Mouse (Mus musculus) liver, embryonic 14.5 days (tissue): ENCODE results near the gene Tfcp2. TPM values are rescaled to one million over a fixed set of nuclear protein-coding genes. Genes with fewer than 3 reads are reported as not detected.
"Not testable (repeated sequence)": the region's sequence is repeated elsewhere in the genome, so short reads cannot be mapped to it uniquely, and the experiment has no call there.

Source experiments
- ATAC-seq: fragments of 200-750 bp; cut with Nextera tagmentation; 2 replicates; pipeline ENCODE4 v1.8.0; 2017; ENCODE audit warnings: moderate number of reproducible peaks, mild to moderate bottlenecking, moderate library complexity; ENCODE audit not compliant: insufficient read depth
- DNase-seq, 3 experiments: peaks; one replicate each; pipeline ENCODE4 v3.0.0-alpha.2; 2012 to 2013; ENCODE audit warnings: low read depth in 3 of 3, low spot score in 3 of 3
- H3K27ac ChIP-seq: fragments of 300-500 bp; sonication (generic); 2 replicates; pipeline ENCODE4 v1.5.1; 2014; ENCODE audit warnings: moderate library complexity, mild to moderate bottlenecking, control low read depth, inconsistent platforms
- H3K27me3 ChIP-seq: fragments of 300-500 bp; sonication (generic); 2 replicates; pipeline ENCODE4 v1.6.1; 2014; ENCODE audit warnings: mild to moderate bottlenecking, low read length, moderate library complexity; ENCODE audit not compliant: control insufficient read depth, insufficient read depth
- H3K36me3 ChIP-seq: fragments of 300-500 bp; sonication (generic); replicated peaks from 2 replicates; pipeline ENCODE4 v1.6.1; 2014; ENCODE audit warnings: low read depth; ENCODE audit not compliant: control insufficient read depth, insufficient read depth
- H3K4me1 ChIP-seq, 2 experiments: fragments of 200-500 bp in 1 of 2; fragments of 300-500 bp in 1 of 2; sonication (generic) in 1 of 2; replicated peaks; 2 replicates each; pipeline ENCODE4 v1.6.1; 2012 to 2014; ENCODE audit warnings: antibody characterized with exemption in 1 of 2, inconsistent platforms in 1 of 2, low read length in 1 of 2; ENCODE audit not compliant: control insufficient read depth in 2 of 2, insufficient read depth in 2 of 2
- H3K4me2 ChIP-seq: fragments of 300-500 bp; sonication (generic); 2 replicates; pipeline ENCODE4 v1.6.1; 2014; ENCODE audit warnings: low read depth, mild to moderate bottlenecking, control low read depth, moderate library complexity
- H3K4me3 ChIP-seq, 2 experiments: fragments of 200-500 bp in 1 of 2; fragments of 300-500 bp in 1 of 2; sonication (generic) in 1 of 2; 2 replicates each; pipeline ENCODE4 v1.5.1; 2012 to 2014; ENCODE audit warnings: low read depth in 2 of 2, low read length in 2 of 2, mild to moderate bottlenecking in 2 of 2, control low read depth in 1 of 2, inconsistent platforms in 1 of 2, moderate library complexity in 1 of 2; ENCODE audit not compliant: insufficient read depth in 1 of 2
- H3K9ac ChIP-seq: fragments of 300-500 bp; sonication (generic); replicated peaks from 2 replicates; pipeline ENCODE4 v1.6.1; 2014; ENCODE audit warnings: mild to moderate bottlenecking, control low read depth, moderate library complexity
- H3K9me3 ChIP-seq: fragments of 300-500 bp; sonication (generic); 2 replicates; pipeline ENCODE4 v1.6.1; 2016; ENCODE audit warnings: low read length, mixed read lengths; ENCODE audit not compliant: control insufficient read depth
- CTCF ChIP-seq: IDR thresholded peaks from 2 replicates; pipeline ENCODE4 v1.5.1; 2016; ENCODE audit warnings: antibody characterized with exemption, low read depth, control low read depth
- EP300 ChIP-seq: IDR thresholded peaks from 2 replicates; pipeline ENCODE4 v1.6.1; 2016; ENCODE audit warnings: antibody characterized with exemption, low read depth
- WGBS: fragments of 180-500 bp; shearing (Covaris S2); extraction: QIAGEN DNeasy Blood & Tissue Kit; methylation state at CpG from one replicate; pipeline ENCODE4 v1.1.7; 2014; ENCODE audit not compliant: insufficient replicate concordance; 5-methylcytosine and 5-hydroxymethylcytosine counted together
- polyA plus RNA-seq, 2 experiments: library from polyadenylated mRNA; depleted of rRNA in 1 of 2; stranded (reverse) in 1 of 2; unstranded in 1 of 2; fragments of >200 nt; fragmentation: Nextera tagmentation in 1 of 2; extraction: Ambion mirVana in 1 of 2; gene quantifications; 2 replicates each; pipeline versions ENCODE4 v1.2.1 to v1.2.3; 2012 to 2014

Tfcp2 gene
- polyA plus RNA-seq, 2 experiments: 2.5 to 2.6 TPM

DNA sequence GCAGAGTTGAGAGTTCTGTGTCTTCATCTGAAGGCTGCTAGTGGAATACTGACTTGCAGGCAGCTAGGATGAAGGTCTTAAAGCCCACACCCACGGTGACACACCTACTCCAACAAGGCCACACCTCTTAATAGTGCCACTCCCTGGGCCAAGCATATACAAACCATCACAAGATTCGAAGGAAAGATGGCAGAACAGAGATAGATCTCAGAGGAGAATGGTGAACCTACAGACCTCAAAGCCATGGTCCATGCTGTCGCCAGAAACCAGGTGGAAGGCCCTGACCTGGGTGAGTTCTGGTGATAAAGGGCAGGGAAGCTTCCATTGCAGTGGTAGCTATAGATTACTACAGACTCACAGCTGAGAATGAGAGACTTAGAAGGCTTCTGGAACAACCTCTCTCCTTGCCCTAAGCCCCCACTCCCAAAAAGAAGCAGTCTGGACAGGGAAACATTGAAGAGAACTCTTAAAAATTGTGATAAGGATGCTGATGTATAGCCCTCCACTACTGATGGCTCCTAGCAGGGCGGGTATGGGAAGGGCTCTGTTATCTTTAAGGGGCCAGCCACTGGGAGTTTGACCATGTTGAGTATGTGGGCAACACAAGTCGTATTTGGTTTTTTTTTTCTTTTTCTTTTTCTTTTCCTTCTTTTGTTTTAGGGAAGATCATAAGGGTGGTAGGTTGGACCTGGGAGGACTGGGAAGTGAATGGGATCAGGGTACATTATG is 6.1 kb upstream of the Tfcp2 start:
- peak; percentile 27 to 40 (median 39) for DNase-seq
- ATAC-seq: peak; percentile 97
- H3K27ac ChIP-seq: peak overlapping the region; percentile 61
- H3K4me2 ChIP-seq: peak overlapping the region; percentile 72
- H3K27me3 ChIP-seq: no peaks in the 10 kb centered on the region
- no peaks in the 10 kb centered on the region for H3K9me3 ChIP-seq
- H3K9ac ChIP-seq: peak overlapping the region; percentile 40; the same call in 1 of the 2 replicates
- TF ChIP-seq EP300: no peak
- no peak for TF ChIP-seq CTCF
- H3K4me3 ChIP-seq: peak overlapping the region; percentile 41 to 48
- 30% methylated on average over 5 of the region's 5 CpGs for WGBS
- no peaks in the 10 kb centered on the region for H3K36me3 ChIP-seq
- peaks cover 26 to 31% of the 10 kb centered on the region in 2 experiments for H3K4me1 ChIP-seq

DNA sequence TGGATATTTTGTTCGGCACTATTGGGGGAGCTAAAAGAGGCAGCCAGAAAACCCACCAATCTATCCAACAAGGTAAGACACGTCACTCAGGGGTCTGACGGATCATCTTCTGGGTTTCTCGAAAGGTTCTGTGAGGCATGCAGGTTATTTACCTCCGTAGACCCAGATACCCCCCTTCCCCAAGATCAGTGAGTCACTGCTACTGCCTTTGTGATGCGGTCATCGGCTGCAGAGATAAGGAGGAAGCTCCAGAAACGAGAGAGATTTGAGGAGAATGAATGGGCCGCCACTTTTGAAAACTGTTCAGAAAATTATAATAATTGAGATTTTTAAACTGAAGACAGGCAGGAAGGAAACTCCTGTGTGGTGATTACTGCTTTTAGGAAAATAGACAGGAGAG is 4.6 kb upstream of the Tfcp2 start:
- no peaks in the 10 kb centered on the region for H3K36me3 ChIP-seq
- no peak overlapping the region for H3K9ac ChIP-seq
- H3K4me2 ChIP-seq: peak overlapping the region; percentile 72
- peaks cover 30 to 35% of the 10 kb centered on the region in 2 experiments for H3K4me1 ChIP-seq
- WGBS: 64% methylated on average over 9 of the region's 9 CpGs
- ATAC-seq (no peak), DNase-seq (no peak)
- no peaks in the 10 kb centered on the region for H3K27me3 ChIP-seq
- no peak overlapping the region for H3K4me3 ChIP-seq
- H3K9me3 ChIP-seq: no peaks in the 10 kb centered on the region
- no peak for TF ChIP-seq CTCF
- TF ChIP-seq EP300: no peak
- H3K27ac ChIP-seq: no peak overlapping the region

DNA sequence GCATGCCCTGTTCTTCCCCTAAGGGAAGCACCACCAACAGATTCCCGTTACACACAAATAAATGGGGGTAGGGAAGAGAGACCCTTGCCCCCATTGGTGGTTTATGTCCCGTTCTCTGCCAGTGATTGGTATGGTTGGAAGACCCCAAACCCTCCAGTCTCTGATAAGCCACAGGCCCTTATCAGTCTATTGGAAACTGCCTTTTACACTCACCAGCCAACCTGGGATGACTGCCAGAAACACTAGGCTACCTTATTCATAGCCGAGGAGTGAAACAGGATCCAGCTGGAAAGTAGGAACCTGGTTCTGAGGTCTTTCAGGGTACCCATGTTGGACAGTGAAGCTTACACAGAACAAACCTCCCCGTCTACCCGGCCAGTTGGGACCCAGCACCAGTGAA is 4.2 kb upstream of the Tfcp2 start:
- ATAC-seq: no peak
- H3K9me3 ChIP-seq: no peaks in the 10 kb centered on the region
- DNase-seq: no peak
- H3K9ac ChIP-seq: no peak overlapping the region
- peaks cover 32 to 36% of the 10 kb centered on the region in 2 experiments for H3K4me1 ChIP-seq
- no peak overlapping the region for H3K27ac ChIP-seq
- 65% methylated on average over 5 of the region's 5 CpGs for WGBS
- H3K36me3 ChIP-seq: no peaks in the 10 kb centered on the region
- no peaks in the 10 kb centered on the region for H3K27me3 ChIP-seq
- no peak for TF ChIP-seq EP300
- TF ChIP-seq CTCF: no peak
- H3K4me2 ChIP-seq: peak overlapping the region; percentile 72
- H3K4me3 ChIP-seq: no peak overlapping the region

DNA sequence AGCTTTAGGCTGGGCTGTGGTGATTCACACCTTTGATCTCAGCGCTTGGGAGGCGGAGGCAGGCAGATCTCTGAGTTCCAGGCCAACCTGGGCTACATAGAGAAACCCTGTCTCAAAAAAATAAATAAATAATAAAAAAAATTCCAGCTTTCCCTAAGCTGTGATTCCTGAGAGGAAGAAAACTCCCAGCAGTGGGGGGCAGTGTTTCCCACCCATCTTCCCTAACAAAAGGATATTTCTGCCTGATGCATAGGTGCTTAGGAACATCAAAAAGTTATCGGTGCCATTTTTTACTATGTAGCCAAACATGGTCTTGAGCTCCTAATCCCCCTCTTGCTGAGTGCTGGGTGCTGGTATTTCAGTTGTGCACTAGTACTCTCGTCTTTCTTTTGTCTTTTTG is 1.5 kb downstream of the Tfcp2 start:
- ATAC-seq (no peak), DNase-seq (no peak)
- TF ChIP-seq EP300: no peak
- no peak for TF ChIP-seq CTCF
- WGBS: 84% methylated on average over 4 of the region's 4 CpGs
- Histone ChIP-seq H3K27me3 (no peaks in the 10 kb centered on the region), H3K9me3 (no peaks in the 10 kb centered on the region), H3K36me3 (no peaks in the 10 kb centered on the region), H3K9ac (no peak overlapping the region), H3K4me2 (peak overlapping the region; percentile 84; the same call in 1 of the 2 replicates), H3K4me1 (peaks cover 8 to 10% of the 10 kb centered on the region in 2 experiments), H3K27ac (no peak overlapping the region), H3K4me3 (no peak overlapping the region)

DNA sequence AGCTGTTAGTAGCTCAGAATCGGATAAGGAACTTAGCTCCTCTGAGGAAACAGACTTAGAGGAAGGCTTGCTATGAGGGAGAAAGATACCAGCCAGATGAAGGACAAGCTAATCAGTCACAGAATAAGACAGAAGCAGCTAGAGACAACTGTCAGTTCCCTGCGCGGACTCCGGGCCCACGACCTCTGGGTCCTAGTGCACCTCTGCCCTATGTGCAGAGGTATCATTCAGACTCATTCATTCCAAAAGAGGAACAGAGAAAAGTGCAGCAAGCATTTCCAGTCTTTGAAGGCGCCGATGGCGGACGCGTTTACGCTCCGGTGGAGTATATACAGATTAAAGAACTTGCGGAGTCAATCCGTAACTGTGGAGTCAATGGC is 8.2 kb downstream of the Tfcp2 start:
- not testable (repeated sequence) for H3K27ac ChIP-seq, H3K4me3 ChIP-seq, H3K9ac ChIP-seq, H3K4me1 ChIP-seq, H3K9me3 ChIP-seq, H3K36me3 ChIP-seq, H3K4me2 ChIP-seq, DNase-seq, ATAC-seq, H3K27me3 ChIP-seq
- 89% methylated on average over 14 of the region's 14 CpGs for WGBS

DNA sequence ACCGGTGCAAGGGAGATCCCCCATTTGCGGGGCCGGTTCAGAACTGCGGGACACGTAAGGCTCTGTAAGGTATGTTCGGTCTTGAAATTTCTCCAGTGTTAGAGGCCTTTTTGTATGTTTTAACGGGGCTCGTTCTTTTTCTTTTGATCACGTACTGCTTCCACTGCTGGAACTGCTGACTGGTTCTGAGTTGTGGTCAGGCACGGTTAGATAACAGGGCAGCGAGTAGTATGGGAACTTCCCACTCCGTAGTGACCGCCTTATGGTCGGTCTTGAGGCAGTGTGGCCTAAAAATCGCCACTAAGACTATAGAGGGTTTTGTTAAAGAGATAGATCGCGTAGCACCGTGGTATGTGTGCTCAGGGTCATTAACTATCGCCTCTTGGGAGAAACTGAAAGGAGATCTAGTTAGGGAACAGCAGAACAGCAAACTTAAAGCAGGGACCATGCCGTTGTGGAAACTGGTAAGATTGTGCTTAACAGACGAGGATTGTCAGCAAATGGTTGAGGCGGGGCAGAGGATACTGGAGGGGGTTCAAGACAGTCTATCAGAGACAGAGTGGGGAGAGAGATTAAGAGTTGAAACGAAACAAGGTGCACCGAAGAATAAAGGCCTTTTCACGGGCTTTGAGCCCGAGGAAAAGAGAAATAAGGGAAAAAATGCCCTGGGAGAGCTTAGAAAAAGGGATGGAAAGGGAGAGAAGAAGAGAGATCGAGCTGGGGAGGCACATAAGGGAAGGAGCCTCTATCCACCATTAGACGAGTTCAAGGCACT is 8.7 kb downstream of the Tfcp2 start:
- not testable (repeated sequence) for H3K9ac ChIP-seq, ATAC-seq, H3K4me2 ChIP-seq, H3K9me3 ChIP-seq, H3K27me3 ChIP-seq, DNase-seq, H3K4me3 ChIP-seq, H3K27ac ChIP-seq, H3K36me3 ChIP-seq, H3K4me1 ChIP-seq
- 78% methylated on average over 24 of the region's 28 CpGs for WGBS
